Mouse (Mus musculus): ENCODE results near the gene Mageb3. TPM values are rescaled to one million over a fixed set of nuclear protein-coding genes. Genes with fewer than 3 reads are reported as not detected.
"Not testable (repeated sequence)": the region's sequence is repeated elsewhere in the genome, so short reads cannot be mapped to it uniquely, and the experiment has no call there.

Mageb3 gene
- polyA plus RNA-seq (2016; fragmentation: Nextera tagmentation; extraction: Ambion mirVana), result 0.06 and 0.25 TPM in 2 replicates

- H3K4me3 ChIP-seq, result peak within 1 kb of the TSS; percentile 96
- peaks cover 12% of the 10 kb centered on the region; the same call in 1 of the 2 replicates for H3K4me1 ChIP-seq
- peak within 1 kb of the TSS; percentile 97 for H3K27ac ChIP-seq
- WGBS, result under 1% methylated on average over 47 of the region's 48 CpGs
- H3K27me3 ChIP-seq (ENCODE audit: insufficient read depth, poor library complexity, severe bottlenecking), result no peaks in the 10 kb centered on the region
- peaks cover 11% of the 10 kb centered on the region for H3K36me3 ChIP-seq
- H3K9me3 ChIP-seq, result no peaks in the 10 kb centered on the region
- DNase-seq (ENCODE audit: low spot score), result peak; percentile 98
These were observed at the start of gene Mageb3, which contains the start of gene Ctdspl2 for GRCm38 (mm10) chr2:121955765-121956223. Mageb3 (minus strand) TSS chr2:121956092. Ctdspl2 (plus strand) TSS chr2:121956001.

DNA sequence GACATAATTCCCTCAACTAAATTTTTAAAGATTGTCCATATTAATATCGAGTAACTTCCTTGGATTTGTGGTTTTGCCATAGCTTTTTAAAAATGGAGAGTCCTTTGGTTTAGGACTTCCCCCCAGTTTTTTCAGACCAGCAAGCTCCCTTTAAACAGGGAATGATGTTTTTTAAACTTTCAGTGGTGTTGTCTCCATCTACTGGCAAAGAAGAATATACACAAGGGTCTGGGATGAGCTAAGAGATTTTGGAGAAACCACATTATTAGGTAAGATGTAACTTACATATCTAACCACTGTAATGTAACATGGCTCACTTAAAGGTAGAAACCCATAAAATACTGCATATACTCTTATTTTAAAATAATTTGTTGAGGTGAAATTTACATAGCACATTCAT, 39.8 kb upstream of the Mageb3 start:
- WGBS, result 92% methylated on average over 1 of the region's 1 CpGs
- Histone ChIP-seq H3K27me3 (ENCODE audit: insufficient read depth, poor library complexity, severe bottlenecking) (no peaks in the 10 kb centered on the region), H3K4me1 (no peaks in the 10 kb centered on the region), H3K27ac (no peak overlapping the region), H3K36me3 (peaks cover 67% of the 10 kb centered on the region), H3K4me3 (no peak overlapping the region), H3K9me3 (no peaks in the 10 kb centered on the region)
- DNase-seq (ENCODE audit: low spot score), result no peak

DNA sequence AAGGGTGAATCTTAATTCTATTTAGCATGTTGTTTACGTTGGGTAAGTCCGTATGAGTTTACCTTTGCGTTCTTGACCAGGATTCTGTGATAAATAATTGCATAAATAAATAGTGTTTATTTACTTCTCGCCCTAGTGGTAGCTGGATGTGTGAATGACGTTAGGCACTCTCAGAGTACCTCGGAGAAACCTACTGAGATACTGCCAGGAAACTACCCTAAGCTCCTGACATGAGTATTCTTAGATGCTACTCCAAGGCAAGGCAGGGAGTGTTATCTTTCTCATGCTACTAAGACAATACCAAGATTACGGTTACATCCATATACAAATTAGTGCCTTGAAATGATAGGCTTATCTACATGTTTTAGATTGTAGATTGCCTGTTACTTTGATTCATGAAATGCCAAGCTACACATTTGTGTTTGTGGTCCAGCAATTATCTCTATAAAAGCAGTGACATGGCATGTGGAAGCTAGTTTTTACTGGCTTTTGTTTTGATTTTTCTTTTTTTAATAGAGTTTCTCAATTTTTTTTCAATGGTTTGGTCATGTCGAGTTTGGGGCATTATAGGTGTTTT, 1.4 kb upstream of the Mageb3 start:
- Histone ChIP-seq H3K36me3 (peaks cover 23% of the 10 kb centered on the region), H3K9me3 (no peaks in the 10 kb centered on the region), H3K27ac (peak overlapping the region; percentile 97; the same call in 1 of the 2 replicates), H3K4me3 (peak overlapping the region; percentile 96), H3K27me3 (ENCODE audit: insufficient read depth, poor library complexity, severe bottlenecking) (no peaks in the 10 kb centered on the region), H3K4me1 (peaks cover 12% of the 10 kb centered on the region; the same call in 1 of the 2 replicates)
- DNase-seq (ENCODE audit: low spot score), result no peak
- WGBS, result 7% methylated on average over 8 of the region's 8 CpGs

- H3K27ac ChIP-seq, result peak overlapping the region; percentile 97
- under 1% methylated on average over 47 of the region's 47 CpGs for WGBS
- H3K4me1 ChIP-seq, result peaks cover 12% of the 10 kb centered on the region; the same call in 1 of the 2 replicates
- peak; percentile 95 for DNase-seq (ENCODE audit: low spot score)
- H3K9me3 ChIP-seq, result no peaks in the 10 kb centered on the region
- H3K36me3 ChIP-seq, result peaks cover 16% of the 10 kb centered on the region
- no peaks in the 10 kb centered on the region for H3K27me3 ChIP-seq (ENCODE audit: insufficient read depth, poor library complexity, severe bottlenecking)
- peak overlapping the region; percentile 96 for H3K4me3 ChIP-seq
These were observed 529 bp upstream of the Mageb3 start for GRCm38 (mm10) chr2:121956224-121957018.

GRCm38 (mm10) chr2:121954971-121955656, 778 bp downstream of the Mageb3 start:
- Histone ChIP-seq H3K4me3 (peak overlapping the region; percentile 96), H3K27me3 (ENCODE audit: insufficient read depth, poor library complexity, severe bottlenecking) (no peaks in the 10 kb centered on the region), H3K27ac (peak overlapping the region; percentile 97), H3K4me1 (peaks cover 12% of the 10 kb centered on the region; the same call in 1 of the 2 replicates), H3K9me3 (no peaks in the 10 kb centered on the region), H3K36me3 (peaks cover 4% of the 10 kb centered on the region)
- 15% methylated on average over 10 of the region's 10 CpGs for WGBS
- no peak for DNase-seq (ENCODE audit: low spot score)

GRCm38 (mm10) chr2:121943364-121943763, 12.5 kb downstream of the Mageb3 start:
- WGBS, result 77% methylated on average over 3 of the region's 3 CpGs
- Histone ChIP-seq H3K4me3 (no peak overlapping the region), H3K27ac (no peak overlapping the region), H3K4me1 (no peaks in the 10 kb centered on the region), H3K9me3 (no peaks in the 10 kb centered on the region), H3K36me3 (no peaks in the 10 kb centered on the region), H3K27me3 (ENCODE audit: insufficient read depth, poor library complexity, severe bottlenecking) (no peaks in the 10 kb centered on the region)
- no peak for DNase-seq (ENCODE audit: low spot score)

DNA sequence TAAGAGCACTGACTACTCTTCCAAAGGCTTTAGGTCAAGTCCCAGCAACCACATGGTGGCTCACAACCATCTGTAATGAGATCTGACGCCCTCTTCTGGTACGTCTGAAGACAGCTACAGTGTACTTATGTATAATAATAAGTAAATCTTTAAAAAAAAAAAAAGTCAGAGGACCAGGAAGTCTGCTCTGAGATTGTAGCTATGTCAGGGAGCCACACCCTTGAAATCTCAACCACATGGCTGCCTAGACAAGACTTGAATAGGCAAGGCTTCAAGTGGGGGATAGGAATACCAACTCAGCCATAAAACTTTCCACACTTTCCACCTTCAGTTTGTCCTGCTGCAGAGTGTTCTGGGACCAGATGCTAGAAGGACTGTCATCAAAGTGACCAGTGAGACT, 18.3 kb downstream of the Mageb3 start:
- DNase-seq (ENCODE audit: low spot score); H3K4me1 ChIP-seq; H3K9me3 ChIP-seq; H3K4me3 ChIP-seq; H3K27me3 ChIP-seq (ENCODE audit: insufficient read depth, poor library complexity, severe bottlenecking); H3K27ac ChIP-seq; H3K36me3 ChIP-seq: not testable (repeated sequence)
- 69% methylated on average over 2 of the region's 2 CpGs for WGBS

GRCm38 (mm10) chr2:121916047-121916970, 39.6 kb downstream of the Mageb3 start:
- WGBS, result 87% methylated on average over 5 of the region's 5 CpGs
- Histone ChIP-seq H3K27me3 (ENCODE audit: insufficient read depth, poor library complexity, severe bottlenecking) (no peaks in the 10 kb centered on the region), H3K4me1 (no peaks in the 10 kb centered on the region), H3K36me3 (peaks cover 20% of the 10 kb centered on the region), H3K9me3 (no peaks in the 10 kb centered on the region), H3K4me3 (no peak overlapping the region), H3K27ac (no peak overlapping the region)
- DNase-seq (ENCODE audit: low spot score), result no peak

DNA sequence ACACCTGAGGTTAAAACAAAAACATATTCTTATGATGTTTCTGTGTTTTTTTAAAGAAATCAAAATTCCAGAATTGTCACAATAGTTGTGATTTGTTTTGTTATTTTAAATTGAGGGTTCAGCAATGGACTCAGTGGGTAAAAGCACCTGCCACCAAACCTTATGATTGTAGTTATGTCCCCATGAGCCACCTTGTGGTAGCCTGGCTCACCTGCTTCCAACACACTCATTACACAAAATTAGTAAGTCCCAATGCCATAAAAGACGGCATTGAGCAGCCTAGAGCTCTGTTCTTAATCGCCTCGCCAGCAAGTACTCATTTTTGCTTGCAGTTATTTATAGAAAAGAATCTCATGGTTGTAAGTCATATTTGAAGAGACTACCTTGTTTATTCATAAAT, 45.9 kb downstream of the Mageb3 start:
- Histone ChIP-seq H3K4me1 (no peaks in the 10 kb centered on the region), H3K27me3 (ENCODE audit: insufficient read depth, poor library complexity, severe bottlenecking) (no peaks in the 10 kb centered on the region), H3K9me3 (no peaks in the 10 kb centered on the region), H3K36me3 (peaks cover 34% of the 10 kb centered on the region), H3K27ac (no peak overlapping the region), H3K4me3 (no peak overlapping the region)
- no peak for DNase-seq (ENCODE audit: low spot score)
- WGBS, result 86% methylated on average over 3 of the region's 3 CpGs

Other genes with a start within 250 kb of the Mageb3 start
- gene Frmd5, start 149.0 kb downstream of the Mageb3 start, polyA plus RNA-seq (2016; fragmentation: Nextera tagmentation; extraction: Ambion mirVana), result 17.0 and 27.5 TPM in 2 replicates
- 16.1 and 18.9 TPM in 2 replicates for gene Casc4, start 89.1 kb downstream of the Mageb3 start, polyA plus RNA-seq (2016; fragmentation: Nextera tagmentation; extraction: Ambion mirVana)
- 41.5 and 49.3 TPM in 2 replicates for gene Ctdspl2, start 91 bp downstream of the Mageb3 start, polyA plus RNA-seq (2016; fragmentation: Nextera tagmentation; extraction: Ambion mirVana)
- 13.2 and 16.2 TPM in 2 replicates for gene Eif3j1, start 72.5 kb upstream of the Mageb3 start, polyA plus RNA-seq (2016; fragmentation: Nextera tagmentation; extraction: Ambion mirVana)
- 8.2 and 8.8 TPM in 2 replicates for gene Spg11, start 162.3 kb upstream of the Mageb3 start, polyA plus RNA-seq (2016; fragmentation: Nextera tagmentation; extraction: Ambion mirVana)
- gene B2m, start 191.6 kb upstream of the Mageb3 start, polyA plus RNA-seq (2016; fragmentation: Nextera tagmentation; extraction: Ambion mirVana), result 143 and 154 TPM in 2 replicates
- 0.11 TPM in 1 of 2 replicates, not detected in the other for gene Trim69, start 204.6 kb upstream of the Mageb3 start, polyA plus RNA-seq (2016; fragmentation: Nextera tagmentation; extraction: Ambion mirVana)
- 0.05 TPM in 1 of 2 replicates, not detected in the other for gene Patl2, start 230.1 kb upstream of the Mageb3 start, polyA plus RNA-seq (2016; fragmentation: Nextera tagmentation; extraction: Ambion mirVana)
- not detected in 2 replicates for gene Terb2, start 230.2 kb upstream of the Mageb3 start, polyA plus RNA-seq (2016; fragmentation: Nextera tagmentation; extraction: Ambion mirVana)

All from heart, embryonic 10.5 days (tissue).